Mouse (Mus musculus) liver, embryonic 11.5 days (tissue): ENCODE measurements around the gene Myh14. TPM values are rescaled to one million over a fixed set of nuclear protein-coding genes. Genes with fewer than 3 reads are reported as not detected.

Source experiments
- ATAC-seq: fragments of 200-750 bp; cut with Nextera tagmentation; replicated peaks from 2 replicates; pipeline ENCODE4 v1.8.0; 2017; ENCODE audit warnings: moderate number of reproducible peaks, mild to moderate bottlenecking, moderate TSS enrichment, moderate library complexity; ENCODE audit not compliant: low FRiP score
- DNase-seq: peaks from one replicate; pipeline ENCODE4 v3.0.0-alpha.2; 2017; ENCODE audit warnings: low spot score
- H3K27ac ChIP-seq: fragments of 300-500 bp; sonication (generic); 2 replicates; pipeline ENCODE4 v1.5.1; 2014; ENCODE audit warnings: mild to moderate bottlenecking, low read depth, low read length, control low read depth
- H3K27me3 ChIP-seq: fragments of 300-500 bp; sonication (generic); replicated peaks from 2 replicates; pipeline ENCODE4 v1.6.1; 2014; ENCODE audit warnings: low read length, mixed read lengths; ENCODE audit not compliant: control insufficient read depth, insufficient read depth
- H3K36me3 ChIP-seq: fragments of 300-500 bp; sonication (generic); 2 replicates; pipeline ENCODE4 v1.6.1; 2014; ENCODE audit warnings: mild to moderate bottlenecking, low read length, moderate library complexity, mixed read lengths; ENCODE audit not compliant: control insufficient read depth, insufficient read depth
- H3K4me1 ChIP-seq: fragments of 300-500 bp; sonication (generic); replicated peaks from 2 replicates; pipeline ENCODE4 v1.6.1; 2014; ENCODE audit warnings: low read length, mixed read lengths; ENCODE audit not compliant: control insufficient read depth, insufficient read depth
- H3K4me2 ChIP-seq: fragments of 300-500 bp; sonication (generic); 2 replicates; pipeline ENCODE4 v1.6.1; 2014; ENCODE audit warnings: mild to moderate bottlenecking, control low read depth, moderate library complexity
- H3K4me3 ChIP-seq: fragments of 300-500 bp; sonication (generic); 2 replicates; pipeline ENCODE4 v1.5.1; 2014; ENCODE audit warnings: low read depth, low read length, control low read depth
- H3K9ac ChIP-seq: fragments of 300-500 bp; sonication (generic); 2 replicates; pipeline ENCODE4 v1.6.1; 2014; ENCODE audit warnings: low read depth, low read length, control low read depth
- H3K9me3 ChIP-seq: fragments of 300-500 bp; sonication (generic); 2 replicates; pipeline ENCODE4 v1.6.1; 2016; ENCODE audit warnings: low read length, inconsistent platforms, mixed read lengths; ENCODE audit not compliant: control insufficient read depth
- WGBS: fragments of 180-500 bp; shearing (Covaris S2); extraction: QIAGEN DNeasy Blood & Tissue Kit; methylation state at CpG from one replicate; pipeline ENCODE4 v1.1.7; 2014; 5-methylcytosine and 5-hydroxymethylcytosine counted together
- polyA plus RNA-seq: library from polyadenylated mRNA; unstranded; fragments of >200 nt; fragmentation: Nextera tagmentation; extraction: Ambion mirVana; gene quantifications from 2 replicates; pipeline ENCODE4 v1.2.1, GENCODE M21; 2014

The Myh14 gene
- polyA plus RNA-seq, 1 experiment from 2014 or later, result 0.66 TPM

- ATAC-seq, result no peak
- Histone ChIP-seq H3K9ac (no peak overlapping the region), H3K4me3 (no peak overlapping the region), H3K27ac (no peak overlapping the region), H3K4me2 (no peak overlapping the region), H3K36me3 (no peaks in the 10 kb centered on the region), H3K9me3 (no peaks in the 10 kb centered on the region), H3K4me1 (no peaks in the 10 kb centered on the region), H3K27me3 (peaks cover 37% of the 10 kb centered on the region)
- DNase-seq, result no peak
- WGBS, result 69% methylated on average over 11 of the region's 12 CpGs
Measured at GRCm38 (mm10) chr7:44598336-44598735, 72.3 kb downstream of the Myh14 start.

DNA sequence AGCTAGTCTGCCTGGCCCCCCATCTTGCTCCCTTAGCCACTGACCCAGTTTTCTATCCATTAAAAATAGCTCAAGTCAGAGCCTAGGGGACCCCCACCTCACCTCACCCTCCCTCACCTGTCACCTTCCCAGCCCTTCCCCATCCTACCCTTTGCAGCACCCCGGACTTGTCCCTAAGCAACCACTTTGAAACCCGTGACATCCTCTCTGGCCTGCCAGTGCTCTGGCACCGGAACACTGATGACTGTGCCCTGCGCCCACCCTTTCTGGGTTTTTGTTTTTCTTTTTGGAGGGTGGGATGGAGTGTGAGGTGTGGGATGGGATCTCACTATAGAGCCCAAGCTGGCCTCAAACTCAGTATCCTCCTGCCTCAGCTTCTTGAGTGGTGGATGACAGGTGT, 73.0 kb downstream of the Myh14 start:
- Histone ChIP-seq H3K9me3 (no peaks in the 10 kb centered on the region), H3K4me3 (no peak overlapping the region), H3K9ac (no peak overlapping the region), H3K27me3 (peaks cover 37% of the 10 kb centered on the region), H3K27ac (no peak overlapping the region), H3K36me3 (no peaks in the 10 kb centered on the region), H3K4me2 (no peak overlapping the region), H3K4me1 (no peaks in the 10 kb centered on the region)
- WGBS, result 81% methylated on average over 4 of the region's 4 CpGs
- ATAC-seq (no peak), DNase-seq (no peak)

- H3K27ac ChIP-seq, result no peak overlapping the region
- H3K36me3 ChIP-seq, result no peaks in the 10 kb centered on the region
- no peaks in the 10 kb centered on the region for H3K9me3 ChIP-seq
- H3K4me3 ChIP-seq, result no peak overlapping the region
- no peak overlapping the region for H3K9ac ChIP-seq
- ATAC-seq, result no peak
- 46% methylated on average over 5 of the region's 5 CpGs for WGBS
- H3K4me1 ChIP-seq, result no peaks in the 10 kb centered on the region
- H3K4me2 ChIP-seq, result no peak overlapping the region
- DNase-seq, result no peak
- peaks cover 37% of the 10 kb centered on the region for H3K27me3 ChIP-seq
Measured at GRCm38 (mm10) chr7:44596996-44597538, 73.6 kb downstream of the Myh14 start.

GRCm38 (mm10) chr7:44596051-44596450, 74.6 kb downstream of the Myh14 start:
- peaks cover 37% of the 10 kb centered on the region for H3K27me3 ChIP-seq
- H3K4me1 ChIP-seq, result no peaks in the 10 kb centered on the region
- no peaks in the 10 kb centered on the region for H3K36me3 ChIP-seq
- H3K4me2 ChIP-seq, result no peak overlapping the region
- H3K4me3 ChIP-seq, result no peak overlapping the region
- 75% methylated on average over 6 of the region's 6 CpGs for WGBS
- no peak overlapping the region for H3K9ac ChIP-seq
- H3K9me3 ChIP-seq, result no peaks in the 10 kb centered on the region
- no peak for ATAC-seq
- DNase-seq, result no peak
- no peak overlapping the region for H3K27ac ChIP-seq

- Histone ChIP-seq H3K9ac (no peak overlapping the region), H3K27me3 (peaks cover 39% of the 10 kb centered on the region), H3K4me3 (no peak overlapping the region), H3K36me3 (no peaks in the 10 kb centered on the region), H3K27ac (no peak overlapping the region), H3K4me2 (no peak overlapping the region), H3K9me3 (no peaks in the 10 kb centered on the region), H3K4me1 (no peaks in the 10 kb centered on the region)
- 90% methylated on average over 20 of the region's 20 CpGs for WGBS
- ATAC-seq (no peak), DNase-seq (no peak)
Measured at GRCm38 (mm10) chr7:44595131-44595561, 75.5 kb downstream of the Myh14 start.

GRCm38 (mm10) chr7:44594291-44594690, 76.4 kb downstream of the Myh14 start:
- H3K36me3 ChIP-seq, result no peaks in the 10 kb centered on the region
- H3K4me3 ChIP-seq, result no peak overlapping the region
- no peak overlapping the region for H3K4me2 ChIP-seq
- H3K27ac ChIP-seq, result no peak overlapping the region
- WGBS, result 65% methylated on average over 6 of the region's 6 CpGs
- H3K4me1 ChIP-seq, result no peaks in the 10 kb centered on the region; the same call in 1 of the 2 replicates
- DNase-seq (no peak), ATAC-seq (no peak)
- H3K9ac ChIP-seq, result no peak overlapping the region
- peaks cover 48% of the 10 kb centered on the region for H3K27me3 ChIP-seq
- no peaks in the 10 kb centered on the region for H3K9me3 ChIP-seq

GRCm38 (mm10) chr7:44593775-44594174, 76.9 kb downstream of the Myh14 start:
- Histone ChIP-seq H3K9ac (no peak overlapping the region), H3K27me3 (peaks cover 53% of the 10 kb centered on the region), H3K4me2 (peak overlapping the region; percentile 30; the same call in 1 of the 2 replicates), H3K27ac (no peak overlapping the region), H3K36me3 (no peaks in the 10 kb centered on the region), H3K9me3 (no peaks in the 10 kb centered on the region), H3K4me3 (no peak overlapping the region), H3K4me1 (peaks cover 3% of the 10 kb centered on the region; the same call in 1 of the 2 replicates)
- 1% methylated on average over 22 of the region's 22 CpGs for WGBS
- ATAC-seq (peak; percentile 42), DNase-seq (peak; percentile 87)

- Histone ChIP-seq H3K9ac (no peak overlapping the region), H3K4me2 (no peak overlapping the region), H3K36me3 (no peaks in the 10 kb centered on the region), H3K27ac (no peak overlapping the region), H3K4me3 (no peak overlapping the region), H3K9me3 (no peaks in the 10 kb centered on the region), H3K4me1 (peaks cover 3% of the 10 kb centered on the region; the same call in 1 of the 2 replicates), H3K27me3 (peaks cover 60% of the 10 kb centered on the region)
- ATAC-seq (no peak), DNase-seq (no peak)
- WGBS, result 5% methylated on average over 15 of the region's 15 CpGs
Measured at GRCm38 (mm10) chr7:44593051-44593450, 77.6 kb downstream of the Myh14 start.

DNA sequence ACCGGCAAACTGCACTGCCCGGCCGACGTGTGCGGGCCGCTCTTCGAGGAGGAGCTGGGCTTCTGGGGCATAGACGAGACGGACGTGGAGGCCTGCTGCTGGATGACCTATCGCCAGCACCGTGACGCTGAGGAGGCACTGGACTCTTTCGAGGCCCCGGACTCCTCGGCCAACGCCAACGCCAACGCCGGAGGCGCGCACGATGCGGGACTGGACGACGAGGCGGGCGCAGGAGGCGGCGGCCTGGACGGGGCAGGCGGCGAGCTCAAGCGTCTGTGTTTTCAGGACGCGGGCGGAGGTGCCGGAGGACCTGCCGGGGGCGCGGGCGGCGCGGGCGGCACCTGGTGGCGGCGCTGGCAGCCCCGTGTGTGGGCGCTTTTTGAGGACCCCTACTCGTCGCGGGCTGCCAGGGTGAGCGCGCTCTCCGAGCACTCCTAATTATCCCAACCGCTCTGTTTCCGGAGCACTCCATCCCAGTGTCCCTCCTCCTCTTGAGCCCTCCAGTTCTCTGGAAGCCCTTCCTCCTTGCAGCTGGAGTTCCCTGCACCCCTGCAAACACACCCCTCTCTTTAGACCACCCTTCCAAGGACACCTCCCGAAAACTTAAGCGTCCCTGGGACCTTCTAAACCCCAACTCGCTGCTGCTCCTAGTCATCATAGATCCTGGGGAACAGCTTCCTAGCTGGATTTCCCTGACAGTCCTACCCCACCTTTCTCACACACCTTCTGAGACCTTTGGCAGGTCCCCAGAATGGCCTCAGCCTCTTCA, 79.1 kb downstream of the Myh14 start:
- Histone ChIP-seq H3K9ac (no peak overlapping the region), H3K36me3 (no peaks in the 10 kb centered on the region), H3K27me3 (peaks cover 75% of the 10 kb centered on the region), H3K4me1 (peaks cover 3% of the 10 kb centered on the region; the same call in 1 of the 2 replicates), H3K9me3 (no peaks in the 10 kb centered on the region), H3K4me2 (peak overlapping the region; percentile 91), H3K4me3 (peak overlapping the region; percentile 54), H3K27ac (no peak overlapping the region)
- ATAC-seq (no peak), DNase-seq (no peak)
- WGBS, result 2% methylated on average over 59 of the region's 60 CpGs
